Mouse (Mus musculus): ENCODE measurements at regions not wholly inside any gene's neighbourhood (a gene's known extent, or its start where the extent isn't known, plus 50 kb on each side); places are given as distances from the start of the nearest gene placed in this dataset.
"Not testable (repeated sequence)": the region's sequence is repeated elsewhere in the genome, so short reads cannot be mapped to it uniquely, and the experiment has no call there.

GRCm38 (mm10) chr5:77743467-77743866 is 335.6 kb upstream of the Igfbp7 start:
- Histone ChIP-seq H3K27me3 (no peaks in the 10 kb centered on the region), H3K4me1 (no peaks in the 10 kb centered on the region), H3K9me3 (no peaks in the 10 kb centered on the region), H3K4me2 (replicated peaks) (no peak overlapping the region), H3K36me3 (no peaks in the 10 kb centered on the region), H3K27ac (replicated peaks) (no peak overlapping the region), H3K4me3 (no peak overlapping the region), H3K9ac (replicated peaks) (no peak overlapping the region)
- WGBS = 70% methylated on average over 3 of the region's 3 CpGs
- ATAC-seq (ENCODE audit: low FRiP score, low read depth) = no peak

- not testable (repeated sequence) for H3K9ac ChIP-seq (replicated peaks); H3K4me3 ChIP-seq; H3K4me2 ChIP-seq (replicated peaks); H3K4me1 ChIP-seq; H3K9me3 ChIP-seq; H3K27me3 ChIP-seq; H3K36me3 ChIP-seq
- H3K27ac ChIP-seq (replicated peaks) = 0 out of 2 replicates have a peak overlapping the region, but pooled peaks have one; percentile 35
- ATAC-seq (ENCODE audit: low FRiP score, low read depth) = peak; percentile 58
- WGBS = 61% methylated on average over 4 of the region's 4 CpGs
These were observed 322.4 kb upstream of the Igfbp7 start for GRCm38 (mm10) chr5:77730286-77730685.

GRCm38 (mm10) chr5:77681592-77681991 is 273.8 kb upstream of the Igfbp7 start:
- WGBS = 62% methylated on average over 3 of the region's 3 CpGs
- no peak for ATAC-seq (ENCODE audit: low FRiP score, low read depth)
- Histone ChIP-seq H3K9me3 (no peaks in the 10 kb centered on the region), H3K9ac (replicated peaks) (no peak overlapping the region), H3K4me1 (no peaks in the 10 kb centered on the region), H3K4me2 (replicated peaks) (no peak overlapping the region), H3K36me3 (no peaks in the 10 kb centered on the region), H3K27ac (replicated peaks) (no peak overlapping the region), H3K4me3 (no peak overlapping the region), H3K27me3 (no peaks in the 10 kb centered on the region)

GRCm38 (mm10) chr5:77672073-77672924 is 264.5 kb upstream of the Igfbp7 start:
- no peak for ATAC-seq (ENCODE audit: low FRiP score, low read depth)
- H3K4me2 ChIP-seq (replicated peaks) = no peak overlapping the region
- no peaks in the 10 kb centered on the region for H3K36me3 ChIP-seq
- H3K27me3 ChIP-seq = no peaks in the 10 kb centered on the region
- no peak overlapping the region for H3K4me3 ChIP-seq
- WGBS = 88% methylated on average over 15 of the region's 15 CpGs
- H3K4me1 ChIP-seq = no peaks in the 10 kb centered on the region
- H3K27ac ChIP-seq (replicated peaks) = no peak overlapping the region
- no peaks in the 10 kb centered on the region for H3K9me3 ChIP-seq
- H3K9ac ChIP-seq (replicated peaks) = no peak overlapping the region

GRCm38 (mm10) chr5:77663096-77663495 is 255.3 kb upstream of the Igfbp7 start:
- Histone ChIP-seq H3K27me3 (no peaks in the 10 kb centered on the region), H3K36me3 (no peaks in the 10 kb centered on the region), H3K27ac (replicated peaks) (no peak overlapping the region), H3K9ac (replicated peaks) (no peak overlapping the region), H3K4me3 (no peak overlapping the region), H3K4me2 (replicated peaks) (no peak overlapping the region), H3K4me1 (no peaks in the 10 kb centered on the region), H3K9me3 (no peaks in the 10 kb centered on the region)
- ATAC-seq (ENCODE audit: low FRiP score, low read depth) = no peak
- 69% methylated on average over 3 of the region's 3 CpGs for WGBS

- no peak overlapping the region for H3K4me3 ChIP-seq
These were observed 251.2 kb upstream of the Igfbp7 start for GRCm38 (mm10) chr5:77659016-77659415.

GRCm38 (mm10) chr5:77644651-77645050 is 236.8 kb upstream of the Igfbp7 start:
- H3K27ac ChIP-seq (replicated peaks) = no peak overlapping the region
- H3K27me3 ChIP-seq = no peaks in the 10 kb centered on the region
- WGBS = 85% methylated on average over 5 of the region's 5 CpGs
- no peak overlapping the region for H3K9ac ChIP-seq (replicated peaks)
- no peak for ATAC-seq (ENCODE audit: low FRiP score, low read depth)
- H3K9me3 ChIP-seq = no peaks in the 10 kb centered on the region
- no peak overlapping the region for H3K4me3 ChIP-seq
- no peak overlapping the region for H3K4me2 ChIP-seq (replicated peaks)
- no peaks in the 10 kb centered on the region; the same call in 1 of the 2 replicates for H3K4me1 ChIP-seq
- H3K36me3 ChIP-seq = no peaks in the 10 kb centered on the region

More at GRCm38 (mm10) chr5:77659016-77659415, 251.2 kb upstream of the Igfbp7 start:
- Histone ChIP-seq H3K27me3 (no peaks in the 10 kb centered on the region), H3K27ac (replicated peaks) (no peak overlapping the region), H3K4me2 (replicated peaks) (no peak overlapping the region), H3K9me3 (no peaks in the 10 kb centered on the region), H3K4me1 (no peaks in the 10 kb centered on the region), H3K36me3 (no peaks in the 10 kb centered on the region), H3K9ac (replicated peaks) (no peak overlapping the region)
- no peak for ATAC-seq (ENCODE audit: low FRiP score, low read depth)
- 91% methylated on average over 6 of the region's 6 CpGs for WGBS

GRCm38 (mm10) chr5:77620402-77620801 is 212.6 kb upstream of the Igfbp7 start:
- no peak overlapping the region for H3K9ac ChIP-seq (replicated peaks)
- no peak overlapping the region for H3K27ac ChIP-seq (replicated peaks)
- H3K4me1 ChIP-seq = no peaks in the 10 kb centered on the region
- no peak overlapping the region for H3K4me2 ChIP-seq (replicated peaks)
- H3K4me3 ChIP-seq = no peak overlapping the region
- H3K9me3 ChIP-seq = no peaks in the 10 kb centered on the region
- no peaks in the 10 kb centered on the region for H3K36me3 ChIP-seq
- no peak for ATAC-seq (ENCODE audit: low FRiP score, low read depth)
- H3K27me3 ChIP-seq = no peaks in the 10 kb centered on the region
- WGBS = 79% methylated on average over 4 of the region's 4 CpGs

- H3K9me3 ChIP-seq = peaks cover 5% of the 10 kb centered on the region
- H3K36me3 ChIP-seq = no peaks in the 10 kb centered on the region
- no peaks in the 10 kb centered on the region for H3K27me3 ChIP-seq
- no peaks in the 10 kb centered on the region for H3K4me1 ChIP-seq
- WGBS = 85% methylated on average over 6 of the region's 6 CpGs
- no peak overlapping the region for H3K4me3 ChIP-seq
- no peak overlapping the region for H3K4me2 ChIP-seq (replicated peaks)
- no peak overlapping the region for H3K9ac ChIP-seq (replicated peaks)
- no peak for ATAC-seq (ENCODE audit: low FRiP score, low read depth)
- H3K27ac ChIP-seq (replicated peaks) = no peak overlapping the region
These were observed 202.7 kb upstream of the Igfbp7 start for GRCm38 (mm10) chr5:77610496-77610895.

- Histone ChIP-seq H3K27me3 (no peaks in the 10 kb centered on the region), H3K4me2 (replicated peaks) (no peak overlapping the region), H3K27ac (replicated peaks) (no peak overlapping the region), H3K36me3 (no peaks in the 10 kb centered on the region), H3K4me1 (no peaks in the 10 kb centered on the region), H3K4me3 (no peak overlapping the region), H3K9me3 (no peaks in the 10 kb centered on the region), H3K9ac (replicated peaks) (no peak overlapping the region)
- no peak for ATAC-seq (ENCODE audit: low FRiP score, low read depth)
- 89% methylated on average over 4 of the region's 4 CpGs for WGBS
These were observed 186.9 kb upstream of the Igfbp7 start for GRCm38 (mm10) chr5:77594719-77595118.

- no peaks in the 10 kb centered on the region for H3K27me3 ChIP-seq
- ATAC-seq (ENCODE audit: low FRiP score, low read depth) = no peak
- no peak overlapping the region for H3K4me2 ChIP-seq (replicated peaks)
- no peaks in the 10 kb centered on the region for H3K9me3 ChIP-seq
- no peaks in the 10 kb centered on the region for H3K4me1 ChIP-seq
- H3K27ac ChIP-seq (replicated peaks) = no peak overlapping the region
- H3K9ac ChIP-seq (replicated peaks) = no peak overlapping the region
- 90% methylated on average over 3 of the region's 3 CpGs for WGBS
- H3K36me3 ChIP-seq = no peaks in the 10 kb centered on the region
- H3K4me3 ChIP-seq = no peak overlapping the region
These were observed 181.4 kb upstream of the Igfbp7 start for GRCm38 (mm10) chr5:77589252-77589651.

GRCm38 (mm10) chr5:77581702-77582101 is 173.9 kb upstream of the Igfbp7 start:
- no peak overlapping the region for H3K4me2 ChIP-seq (replicated peaks)
- H3K9me3 ChIP-seq = no peaks in the 10 kb centered on the region
- peaks cover 24% of the 10 kb centered on the region for H3K4me1 ChIP-seq
- H3K4me3 ChIP-seq = no peak overlapping the region
- ATAC-seq (ENCODE audit: low FRiP score, low read depth) = no peak
- no peaks in the 10 kb centered on the region for H3K36me3 ChIP-seq
- H3K27ac ChIP-seq (replicated peaks) = no peak overlapping the region
- no peaks in the 10 kb centered on the region for H3K27me3 ChIP-seq
- WGBS = 71% methylated on average over 6 of the region's 6 CpGs
- no peak overlapping the region for H3K9ac ChIP-seq (replicated peaks)

Data from midbrain, embryonic 12.5 days (tissue).